Mouse (Mus musculus): ENCODE results near the gene Ctsg.
A peak's percentile ranks its signal among the peaks of the same experiment; 100 is the strongest.

DNA sequence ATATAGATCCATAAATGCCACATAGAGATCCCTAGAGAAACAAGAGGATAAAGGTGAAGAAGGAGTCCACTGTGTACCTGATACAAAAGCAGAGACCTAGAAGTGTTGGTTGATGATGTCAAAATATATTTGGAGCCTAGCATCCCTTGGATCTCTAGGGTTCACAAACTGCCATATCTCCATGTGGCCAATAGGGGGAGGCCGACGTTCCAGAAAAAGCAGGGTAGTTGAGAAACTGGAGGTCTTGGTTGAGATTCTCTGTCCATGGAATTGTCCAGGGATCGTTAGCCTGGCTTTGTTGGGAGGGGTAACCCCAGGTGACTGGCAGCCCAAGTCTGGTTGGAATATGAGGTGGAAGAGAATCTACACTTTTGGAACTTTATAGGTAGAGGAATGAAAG is 26.0 kb upstream of the Ctsg start:
- peak; percentile 49 for TF ChIP-seq CTCF (IDR thresholded peaks at IDR 0.05; ENCODE audit: low read depth)
- TF ChIP-seq EP300 (IDR thresholded peaks at IDR 0.05; ENCODE audit: low read depth) = no peak
